Mouse (Mus musculus): Measurements from ENCODE around the gene Pdik1l. TPM values are rescaled to one million over a fixed set of nuclear protein-coding genes. Genes with fewer than 3 reads are reported as not detected.
"Not testable (repeated sequence)": the region's sequence is repeated elsewhere in the genome, so short reads cannot be mapped to it uniquely, and the experiment has no call there.

Gene Pdik1l
- polyA plus RNA-seq, 1 experiment from 2014 or later, result 24.4 TPM

GRCm38 (mm10) chr4:134297369-134297768 lies 9.7 kb upstream of the Pdik1l start:
- WGBS, result 94% methylated on average over 8 of the region's 8 CpGs
- ATAC-seq (replicated peaks; ENCODE audit: insufficient number of reproducible peaks, low FRiP score, low TSS enrichment, low read depth), result no peak

DNA sequence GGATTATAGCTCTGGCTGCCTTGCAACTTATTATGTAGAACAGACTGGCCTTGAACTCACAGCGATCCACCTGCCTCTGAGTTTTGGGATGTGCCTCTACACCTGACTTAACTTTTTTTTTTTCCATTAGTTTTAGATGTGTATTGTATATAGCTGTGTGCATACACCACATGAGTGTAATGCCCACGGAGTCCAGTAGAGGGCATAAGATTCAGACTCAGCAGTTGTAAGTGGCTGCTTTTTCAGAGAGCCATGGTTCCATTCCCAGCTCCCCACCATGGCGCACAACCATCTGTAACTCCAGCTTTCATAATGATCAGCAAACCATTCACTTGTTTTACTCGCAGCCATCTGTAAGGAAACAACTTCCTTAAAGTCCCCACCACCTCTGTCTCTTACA lies 8.8 kb upstream of the Pdik1l start:
- Histone ChIP-seq H3K4me2 (ENCODE audit: low read depth, low read length) (no peak overlapping the region), H3K27ac (replicated peaks; ENCODE audit: low read depth, low read length) (no peak overlapping the region), H3K4me3 (ENCODE audit: low read depth, low read length) (no peak overlapping the region), H3K4me1 (ENCODE audit: control insufficient read depth, insufficient read depth, low read length) (no peaks in the 10 kb centered on the region), H3K27me3 (ENCODE audit: control insufficient read depth, insufficient read depth, low read length) (no peaks in the 10 kb centered on the region), H3K9me3 (replicated peaks; ENCODE audit: control insufficient read depth, low read length) (no peaks in the 10 kb centered on the region), H3K9ac (replicated peaks; ENCODE audit: low read length) (no peak overlapping the region), H3K36me3 (replicated peaks; ENCODE audit: control insufficient read depth, insufficient read depth, low read depth, low read length) (no peaks in the 10 kb centered on the region)
- ATAC-seq (replicated peaks; ENCODE audit: insufficient number of reproducible peaks, low FRiP score, low TSS enrichment, low read depth) (no peak), DNase-seq (ENCODE audit: low spot score) (no peak)
- WGBS, result 92% methylated on average over 4 of the region's 4 CpGs

More at GRCm38 (mm10) chr4:134297369-134297768, 9.7 kb upstream of the Pdik1l start:
- H3K27ac ChIP-seq (replicated peaks; ENCODE audit: low read depth, low read length), result no peak overlapping the region
- DNase-seq (ENCODE audit: low spot score), result no peak
- no peak overlapping the region for H3K4me3 ChIP-seq (ENCODE audit: low read depth, low read length)
- no peak overlapping the region for H3K4me2 ChIP-seq (ENCODE audit: low read depth, low read length)
- H3K9me3 ChIP-seq (replicated peaks; ENCODE audit: control insufficient read depth, low read length), result no peaks in the 10 kb centered on the region
- no peak overlapping the region for H3K9ac ChIP-seq (replicated peaks; ENCODE audit: low read length)
- H3K4me1 ChIP-seq (ENCODE audit: control insufficient read depth, insufficient read depth, low read length), result no peaks in the 10 kb centered on the region
- no peaks in the 10 kb centered on the region for H3K36me3 ChIP-seq (replicated peaks; ENCODE audit: control insufficient read depth, insufficient read depth, low read depth, low read length)
- H3K27me3 ChIP-seq (ENCODE audit: control insufficient read depth, insufficient read depth, low read length), result no peaks in the 10 kb centered on the region

DNA sequence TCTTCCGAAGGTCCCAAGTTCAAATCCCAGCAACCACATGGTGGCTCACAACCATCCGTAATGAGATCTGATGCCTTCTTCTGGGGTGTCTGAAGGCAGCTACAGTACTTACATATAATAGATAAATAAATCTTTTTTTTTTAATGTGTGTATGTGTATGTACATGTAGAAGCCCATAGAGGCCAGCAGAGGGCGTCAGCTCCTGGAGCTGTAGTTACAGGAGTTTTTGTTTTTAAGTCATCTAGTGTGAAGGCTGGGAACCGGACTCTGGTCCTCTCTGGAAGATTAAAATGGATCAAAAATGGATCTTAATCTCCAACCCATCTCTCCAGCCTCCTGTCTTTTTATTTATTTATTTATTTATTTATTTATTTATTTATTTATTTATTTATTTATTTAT lies 8.4 kb upstream of the Pdik1l start:
- not testable (repeated sequence) for H3K9me3 ChIP-seq (replicated peaks; ENCODE audit: control insufficient read depth, low read length); H3K27ac ChIP-seq (replicated peaks; ENCODE audit: low read depth, low read length); H3K4me2 ChIP-seq (ENCODE audit: low read depth, low read length); H3K36me3 ChIP-seq (replicated peaks; ENCODE audit: control insufficient read depth, insufficient read depth, low read depth, low read length); H3K4me3 ChIP-seq (ENCODE audit: low read depth, low read length); H3K4me1 ChIP-seq (ENCODE audit: control insufficient read depth, insufficient read depth, low read length); H3K27me3 ChIP-seq (ENCODE audit: control insufficient read depth, insufficient read depth, low read length); H3K9ac ChIP-seq (replicated peaks; ENCODE audit: low read length); DNase-seq (ENCODE audit: low spot score); ATAC-seq (replicated peaks; ENCODE audit: insufficient number of reproducible peaks, low FRiP score, low TSS enrichment, low read depth)
- WGBS, result 80% methylated on average over 4 of the region's 4 CpGs

DNA sequence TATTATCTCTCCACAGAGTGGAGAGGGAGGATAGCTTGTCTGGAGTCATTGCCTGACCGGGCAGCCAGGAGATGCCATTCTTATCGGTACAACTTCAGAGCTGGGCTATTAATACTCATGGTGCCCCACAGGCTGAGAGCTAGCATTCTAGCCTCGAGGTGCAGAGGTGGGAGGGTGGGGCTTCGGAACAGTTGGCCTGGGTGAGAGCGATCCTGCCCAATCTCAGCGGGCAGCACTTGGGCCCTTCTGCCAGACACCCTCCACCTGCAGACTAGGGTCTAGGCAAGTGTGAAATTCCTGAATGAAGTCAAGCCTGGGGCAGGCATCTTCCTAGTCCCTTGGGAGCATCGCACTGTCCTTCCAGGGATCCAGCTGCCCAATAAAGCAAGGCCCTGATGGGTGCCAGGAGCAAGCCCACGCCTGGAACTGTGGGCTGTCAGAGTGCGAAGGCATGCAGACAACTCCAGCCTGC lies 6.0 kb upstream of the Pdik1l start:
- 73% methylated on average over 9 of the region's 9 CpGs for WGBS
- no peak for ATAC-seq (replicated peaks; ENCODE audit: insufficient number of reproducible peaks, low FRiP score, low TSS enrichment, low read depth)
- no peak overlapping the region for H3K27ac ChIP-seq (replicated peaks; ENCODE audit: low read depth, low read length)

DNA sequence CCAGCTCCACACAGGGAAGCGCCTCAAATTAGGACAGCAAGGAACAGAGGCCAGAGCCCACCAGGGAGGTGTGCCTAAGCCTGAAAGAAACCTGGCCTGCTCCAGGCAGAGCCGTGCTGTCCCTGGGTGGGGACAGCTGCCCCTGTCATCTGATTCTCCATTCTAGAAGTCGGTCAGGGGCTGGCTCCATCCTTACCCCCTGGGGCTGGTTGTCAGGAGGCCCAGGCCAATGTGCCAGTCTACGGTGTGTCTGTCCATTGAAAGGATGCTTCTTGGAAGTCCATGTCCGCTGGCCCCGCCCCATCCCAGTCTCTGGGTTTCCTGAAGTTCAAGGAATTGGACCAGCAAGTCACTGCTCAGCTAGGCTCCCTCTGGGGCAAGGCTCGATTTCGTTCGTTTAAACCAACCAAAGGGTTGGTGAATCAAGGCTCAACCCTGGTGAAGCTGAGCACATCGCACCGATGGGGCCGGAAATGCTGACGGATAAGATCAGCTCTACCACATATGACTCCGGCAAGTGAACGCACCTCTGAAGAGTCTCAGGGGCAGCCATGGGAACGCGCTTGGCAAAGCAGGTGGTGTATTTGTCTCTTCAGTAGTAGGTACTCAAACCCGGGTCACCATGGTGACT lies 5.5 kb upstream of the Pdik1l start:
- no peak for ATAC-seq (replicated peaks; ENCODE audit: insufficient number of reproducible peaks, low FRiP score, low TSS enrichment, low read depth)
- H3K4me1 ChIP-seq (ENCODE audit: control insufficient read depth, insufficient read depth, low read length), result no peaks in the 10 kb centered on the region
- H3K27me3 ChIP-seq (ENCODE audit: control insufficient read depth, insufficient read depth, low read length), result no peaks in the 10 kb centered on the region
- DNase-seq (ENCODE audit: low spot score), result no peak
- H3K4me3 ChIP-seq (ENCODE audit: low read depth, low read length), result no peak overlapping the region
- no peak overlapping the region for H3K27ac ChIP-seq (replicated peaks; ENCODE audit: low read depth, low read length)
- no peaks in the 10 kb centered on the region for H3K36me3 ChIP-seq (replicated peaks; ENCODE audit: control insufficient read depth, insufficient read depth, low read depth, low read length)
- H3K9ac ChIP-seq (replicated peaks; ENCODE audit: low read length), result no peak overlapping the region
- H3K4me2 ChIP-seq (ENCODE audit: low read depth, low read length), result no peak overlapping the region
- WGBS, result 71% methylated on average over 18 of the region's 18 CpGs
- H3K9me3 ChIP-seq (replicated peaks; ENCODE audit: control insufficient read depth, low read length), result no peaks in the 10 kb centered on the region

More for the DNA sequence above, 6.0 kb upstream of the Pdik1l start:
- H3K4me3 ChIP-seq (ENCODE audit: low read depth, low read length), result no peak overlapping the region
- no peaks in the 10 kb centered on the region for H3K4me1 ChIP-seq (ENCODE audit: control insufficient read depth, insufficient read depth, low read length)
- H3K4me2 ChIP-seq (ENCODE audit: low read depth, low read length), result no peak overlapping the region
- no peaks in the 10 kb centered on the region for H3K36me3 ChIP-seq (replicated peaks; ENCODE audit: control insufficient read depth, insufficient read depth, low read depth, low read length)
- DNase-seq (ENCODE audit: low spot score), result no peak
- no peaks in the 10 kb centered on the region for H3K27me3 ChIP-seq (ENCODE audit: control insufficient read depth, insufficient read depth, low read length)
- no peaks in the 10 kb centered on the region for H3K9me3 ChIP-seq (replicated peaks; ENCODE audit: control insufficient read depth, low read length)
- H3K9ac ChIP-seq (replicated peaks; ENCODE audit: low read length), result no peak overlapping the region

DNA sequence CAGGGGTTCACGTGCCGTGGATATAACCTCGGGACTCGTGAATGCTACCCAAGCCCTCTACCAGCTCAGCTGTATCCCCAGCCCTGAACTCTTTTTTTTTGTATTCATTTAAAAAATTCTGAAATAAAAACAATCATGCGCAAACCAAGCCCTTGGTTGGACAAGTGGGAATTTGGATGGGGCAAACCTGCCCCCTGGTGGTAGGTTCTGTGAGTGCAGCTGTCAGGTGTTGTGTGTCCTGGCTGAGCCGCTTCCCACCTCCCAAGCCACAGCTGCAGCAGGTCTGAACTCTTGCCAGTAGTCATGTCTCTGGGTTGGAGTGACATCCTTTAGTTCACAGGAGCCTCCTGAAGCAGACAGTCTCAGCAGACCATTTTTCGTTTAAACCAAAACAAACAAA lies 4.4 kb upstream of the Pdik1l start:
- no peaks in the 10 kb centered on the region for H3K36me3 ChIP-seq (replicated peaks; ENCODE audit: control insufficient read depth, insufficient read depth, low read depth, low read length)
- WGBS, result 20% methylated on average over 7 of the region's 7 CpGs
- H3K9me3 ChIP-seq (replicated peaks; ENCODE audit: control insufficient read depth, low read length), result no peaks in the 10 kb centered on the region
- H3K4me1 ChIP-seq (ENCODE audit: control insufficient read depth, insufficient read depth, low read length), result no peaks in the 10 kb centered on the region
- no peaks in the 10 kb centered on the region for H3K27me3 ChIP-seq (ENCODE audit: control insufficient read depth, insufficient read depth, low read length)
- H3K4me2 ChIP-seq (ENCODE audit: low read depth, low read length), result no peak overlapping the region
- H3K9ac ChIP-seq (replicated peaks; ENCODE audit: low read length), result no peak overlapping the region
- DNase-seq (ENCODE audit: low spot score), result peak; percentile 89
- ATAC-seq (replicated peaks; ENCODE audit: insufficient number of reproducible peaks, low FRiP score, low TSS enrichment, low read depth), result no peak
- no peak overlapping the region for H3K27ac ChIP-seq (replicated peaks; ENCODE audit: low read depth, low read length)
- H3K4me3 ChIP-seq (ENCODE audit: low read depth, low read length), result no peak overlapping the region

DNA sequence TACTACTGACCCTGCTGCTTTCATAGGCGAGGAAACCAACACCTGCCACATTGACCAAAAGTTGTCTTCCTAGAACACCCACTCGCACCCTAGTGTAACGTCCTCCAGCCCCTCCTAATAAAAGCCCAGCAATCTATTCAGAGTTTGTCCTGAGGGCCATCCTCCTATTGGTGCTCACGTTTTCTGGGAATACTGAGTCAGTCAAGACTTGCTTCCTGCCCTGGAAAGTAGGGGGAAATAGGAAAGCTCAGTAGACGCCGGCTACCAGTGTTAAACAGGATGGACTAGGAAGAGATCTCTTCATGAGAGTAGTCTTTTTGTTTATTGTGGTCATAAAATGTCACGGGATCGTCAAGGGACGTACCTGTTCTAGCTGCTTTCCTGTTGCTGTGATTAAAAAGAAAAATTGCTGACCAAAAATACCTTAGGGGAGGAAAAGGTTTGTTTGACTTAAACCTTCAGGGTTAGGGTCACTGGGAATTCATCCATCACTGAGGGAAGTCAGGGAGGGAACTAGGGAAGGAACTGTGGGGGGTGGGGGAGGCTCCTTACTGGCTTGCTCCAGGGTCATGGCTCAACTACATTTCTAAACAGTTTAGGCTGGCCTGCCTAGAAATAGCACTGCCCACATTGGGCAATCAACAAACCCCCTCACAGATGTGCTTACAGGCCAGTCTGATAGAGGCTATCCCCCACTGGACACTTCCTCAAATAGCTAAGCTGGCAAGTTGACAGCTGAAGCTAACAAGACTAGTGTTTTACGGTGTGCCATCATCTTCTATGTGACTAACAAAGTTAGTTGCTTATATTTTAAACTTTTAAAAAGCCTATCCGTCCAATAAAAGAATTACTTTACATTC lies 932 bp upstream of the Pdik1l start:
- Histone ChIP-seq H3K36me3 (replicated peaks; ENCODE audit: control insufficient read depth, insufficient read depth, low read depth, low read length) (peaks cover 3% of the 10 kb centered on the region; the same call in 1 of the 2 replicates), H3K4me1 (ENCODE audit: control insufficient read depth, insufficient read depth, low read length) (0 out of 2 replicates have a peak, but pooled peaks cover 2% of the 10 kb centered on the region), H3K9me3 (replicated peaks; ENCODE audit: control insufficient read depth, low read length) (no peaks in the 10 kb centered on the region), H3K4me2 (ENCODE audit: low read depth, low read length) (peak overlapping the region; percentile 72), H3K4me3 (ENCODE audit: low read depth, low read length) (peak overlapping the region; percentile 98), H3K27ac (replicated peaks; ENCODE audit: low read depth, low read length) (peak overlapping the region; percentile 100; the same call in 1 of the 2 replicates), H3K9ac (replicated peaks; ENCODE audit: low read length) (peak overlapping the region; percentile 99), H3K27me3 (ENCODE audit: control insufficient read depth, insufficient read depth, low read length) (no peaks in the 10 kb centered on the region)
- DNase-seq (ENCODE audit: low spot score) (no peak), ATAC-seq (replicated peaks; ENCODE audit: insufficient number of reproducible peaks, low FRiP score, low TSS enrichment, low read depth) (no peak)
- WGBS, result 42% methylated on average over 11 of the region's 11 CpGs

GRCm38 (mm10) chr4:134287168-134287564 lies 529 bp downstream of the Pdik1l start:
- WGBS, result under 1% methylated on average over 53 of the region's 59 CpGs
- Histone ChIP-seq H3K4me2 (ENCODE audit: low read depth, low read length) (peak overlapping the region; percentile 72), H3K9me3 (replicated peaks; ENCODE audit: control insufficient read depth, low read length) (no peaks in the 10 kb centered on the region), H3K4me1 (ENCODE audit: control insufficient read depth, insufficient read depth, low read length) (0 out of 2 replicates have a peak, but pooled peaks cover 2% of the 10 kb centered on the region), H3K4me3 (ENCODE audit: low read depth, low read length) (peak overlapping the region; percentile 98), H3K27me3 (ENCODE audit: control insufficient read depth, insufficient read depth, low read length) (no peaks in the 10 kb centered on the region), H3K27ac (replicated peaks; ENCODE audit: low read depth, low read length) (peak overlapping the region; percentile 100), H3K9ac (replicated peaks; ENCODE audit: low read length) (peak overlapping the region; percentile 99), H3K36me3 (replicated peaks; ENCODE audit: control insufficient read depth, insufficient read depth, low read depth, low read length) (peaks cover 4% of the 10 kb centered on the region; the same call in 1 of the 2 replicates)
- ATAC-seq (replicated peaks; ENCODE audit: insufficient number of reproducible peaks, low FRiP score, low TSS enrichment, low read depth), result peak; percentile 93
- DNase-seq (ENCODE audit: low spot score), result peak; percentile 95

Data from embryonic facial prominence, embryonic 11.5 days (tissue).